Mouse (Mus musculus) thymus, adult 2 months (tissue): ENCODE measurements around the gene Pld5. TPM values are rescaled to one million over a fixed set of nuclear protein-coding genes. Genes with fewer than 3 reads are reported as not detected.

ENCODE experiments used
- DNase-seq: peaks from one replicate; pipeline ENCODE4 v3.0.0; 2021
- H3K27ac ChIP-seq: fragments of 200-500 bp; 2 replicates; pipeline ENCODE4 v1.5.1; 2012; ENCODE audit warnings: low read length, control low read depth; ENCODE audit not compliant: control insufficient read depth, insufficient read depth
- H3K27me3 ChIP-seq: fragments of 200-500 bp; 2 replicates; pipeline ENCODE4 v1.6.1; 2012; ENCODE audit warnings: mild to moderate bottlenecking, low read length, moderate library complexity, mixed read lengths; ENCODE audit not compliant: control insufficient read depth, insufficient read depth
- H3K36me3 ChIP-seq: fragments of 200-500 bp; 2 replicates; pipeline ENCODE4 v1.6.1; 2012; ENCODE audit warnings: mild to moderate bottlenecking, low read length, moderate library complexity; ENCODE audit not compliant: control insufficient read depth, insufficient read depth
- H3K4me1 ChIP-seq: fragments of 200-500 bp; replicated peaks from 2 replicates; pipeline ENCODE4 v1.6.1; 2012; ENCODE audit warnings: low read length; ENCODE audit not compliant: control insufficient read depth, insufficient read depth
- H3K4me3 ChIP-seq: fragments of 200-500 bp; 2 replicates; pipeline ENCODE4 v1.5.1; 2012; ENCODE audit warnings: mild to moderate bottlenecking, low read length, control low read depth, moderate library complexity; ENCODE audit not compliant: control insufficient read depth, insufficient read depth
- CTCF ChIP-seq: fragments of 200-500 bp; IDR thresholded peaks from 2 replicates; pipeline ENCODE4 v1.5.1; 2012; ENCODE audit warnings: mild to moderate bottlenecking, control low read depth, low read length, moderate library complexity, borderline replicate concordance; ENCODE audit not compliant: control insufficient read depth, poor library complexity, insufficient read depth; ENCODE audit errors: extremely low read depth
- POLR2A ChIP-seq: fragments of 200-500 bp; IDR thresholded peaks from 2 replicates; pipeline ENCODE4 v1.6.1; 2012; ENCODE audit warnings: mild to moderate bottlenecking, low read length, control low read depth, moderate library complexity; ENCODE audit not compliant: control insufficient read depth, poor library complexity, insufficient read depth; ENCODE audit errors: extremely low read depth
- WGBS: fragments of 180-500 bp; shearing (Covaris S2); methylation state at CpG from one replicate; pipeline ENCODE4 v1.1.7; 2018; 5-methylcytosine and 5-hydroxymethylcytosine counted together
- polyA plus RNA-seq: library from polyadenylated mRNA; depleted of rRNA; stranded (reverse); fragments of >200 nt; gene quantifications from 2 replicates; pipeline ENCODE4 v1.2.3, GENCODE M21; 2012

The Pld5 gene
- polyA plus RNA-seq, 1 experiment: 0.08 TPM

DNA sequence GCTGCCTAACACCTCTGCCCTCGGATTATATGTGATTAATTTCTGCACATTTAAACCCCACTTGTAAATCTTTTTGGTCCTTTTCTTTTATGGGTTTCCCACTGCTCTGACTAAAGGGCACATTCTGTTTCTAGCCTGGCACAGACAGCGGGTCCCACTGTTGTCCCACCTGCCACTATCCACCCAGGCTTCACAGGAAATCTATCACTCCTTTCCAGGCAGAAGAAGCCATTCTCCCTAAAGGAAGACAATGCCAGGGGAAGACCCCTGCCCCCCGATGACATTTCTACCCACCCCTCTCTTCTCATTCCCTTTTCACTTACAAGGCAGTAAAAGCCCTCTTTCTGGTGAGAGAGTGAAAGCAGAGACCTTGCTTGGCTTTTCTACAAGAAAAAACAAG is 259.0 kb downstream of the Pld5 start:
- WGBS: 63% methylated on average over 3 of the region's 3 CpGs
- Histone ChIP-seq H3K27ac (no peak overlapping the region), H3K27me3 (no peaks in the 10 kb centered on the region), H3K4me3 (no peak overlapping the region), H3K4me1 (no peaks in the 10 kb centered on the region), H3K36me3 (no peaks in the 10 kb centered on the region)
- no peak for DNase-seq
- TF ChIP-seq CTCF: no peak
- TF ChIP-seq POLR2A: no peak

DNA sequence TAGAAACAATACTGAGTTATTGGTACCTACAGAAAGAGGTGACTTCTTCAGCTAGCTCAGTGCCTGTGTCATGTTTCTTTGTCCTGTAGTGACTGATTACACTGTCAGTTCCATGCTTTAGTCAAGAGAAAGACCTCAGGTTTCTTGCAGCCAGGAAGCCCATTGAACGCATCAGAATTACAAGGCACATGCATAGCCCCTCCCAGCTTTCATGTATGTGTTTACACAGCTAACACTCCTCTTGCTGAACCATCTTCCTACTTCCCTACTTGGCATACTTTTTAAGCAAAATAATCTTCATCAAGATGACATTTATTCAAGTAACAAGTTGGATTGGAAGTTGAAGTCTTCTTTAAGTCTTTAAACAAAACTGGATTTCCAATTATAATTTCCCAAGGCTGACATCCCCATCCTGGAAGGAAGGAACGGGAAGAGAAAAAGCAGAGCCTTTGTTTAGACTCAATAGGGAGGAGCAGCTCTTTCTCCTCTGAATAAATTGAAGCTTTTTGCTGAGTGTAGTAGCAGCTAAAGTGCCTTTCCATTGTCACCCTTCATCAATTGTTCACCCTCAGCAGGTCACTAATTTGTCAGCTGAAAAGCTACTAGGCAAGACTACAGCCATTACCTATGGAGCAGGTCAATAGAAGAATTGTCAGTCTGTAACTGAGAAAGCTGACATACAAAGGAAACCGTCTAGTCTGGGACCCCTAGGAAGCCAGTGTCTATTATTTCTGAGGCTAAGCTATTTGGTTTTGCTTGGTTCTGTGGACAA is 261.4 kb downstream of the Pld5 start:
- Histone ChIP-seq H3K27me3 (no peaks in the 10 kb centered on the region), H3K4me1 (no peaks in the 10 kb centered on the region), H3K27ac (no peak overlapping the region), H3K36me3 (no peaks in the 10 kb centered on the region), H3K4me3 (no peak overlapping the region)
- no peak for TF ChIP-seq CTCF
- no peak for TF ChIP-seq POLR2A
- no peak for DNase-seq
- WGBS: 92% methylated on average over 3 of the region's 3 CpGs

DNA sequence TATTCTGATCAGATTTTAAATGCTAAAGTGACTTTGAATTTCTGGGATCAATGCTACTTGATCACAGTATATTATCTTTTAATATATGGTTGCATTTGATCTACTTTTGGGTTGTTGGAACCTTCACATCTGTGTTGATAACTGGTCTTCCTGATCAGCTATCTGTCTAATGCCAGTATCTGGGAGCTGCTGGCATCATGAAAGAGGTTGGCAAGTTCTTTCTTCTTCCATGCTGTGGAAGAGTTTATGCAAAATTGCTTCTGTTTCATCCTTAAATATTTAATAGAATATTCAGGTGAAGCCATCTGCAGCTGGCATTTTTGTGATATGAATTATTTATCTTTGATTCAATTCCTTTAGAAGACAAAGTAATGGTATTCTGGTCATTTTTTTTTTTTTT is 263.6 kb downstream of the Pld5 start:
- TF ChIP-seq CTCF: no peak
- no peak for TF ChIP-seq POLR2A
- Histone ChIP-seq H3K4me1 (no peaks in the 10 kb centered on the region), H3K36me3 (no peaks in the 10 kb centered on the region), H3K27ac (no peak overlapping the region), H3K4me3 (no peak overlapping the region), H3K27me3 (no peaks in the 10 kb centered on the region)
- no peak for DNase-seq

DNA sequence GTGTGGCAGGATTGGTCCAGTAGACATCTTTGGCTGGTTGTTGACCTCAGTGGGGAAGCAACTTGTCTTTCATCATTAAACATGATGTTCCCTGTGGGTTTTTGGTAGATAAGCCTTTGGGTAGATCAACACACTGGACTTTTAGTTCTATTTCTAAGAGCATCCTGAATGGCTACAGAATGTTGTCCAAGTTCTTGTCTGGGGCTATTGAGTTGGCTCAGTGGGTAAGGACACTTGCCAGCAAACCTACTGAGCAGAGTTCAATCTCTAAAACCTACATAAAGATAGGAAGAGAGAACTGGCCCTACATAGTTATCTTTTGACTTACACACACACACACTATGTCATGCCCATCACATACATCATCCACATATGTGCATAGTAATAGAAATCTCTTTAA is 264.0 kb downstream of the Pld5 start:
- Histone ChIP-seq H3K36me3 (no peaks in the 10 kb centered on the region), H3K27me3 (no peaks in the 10 kb centered on the region), H3K4me1 (no peaks in the 10 kb centered on the region), H3K4me3 (no peak overlapping the region), H3K27ac (no peak overlapping the region)
- no peak for TF ChIP-seq CTCF
- no peak for TF ChIP-seq POLR2A
- no peak for DNase-seq

DNA sequence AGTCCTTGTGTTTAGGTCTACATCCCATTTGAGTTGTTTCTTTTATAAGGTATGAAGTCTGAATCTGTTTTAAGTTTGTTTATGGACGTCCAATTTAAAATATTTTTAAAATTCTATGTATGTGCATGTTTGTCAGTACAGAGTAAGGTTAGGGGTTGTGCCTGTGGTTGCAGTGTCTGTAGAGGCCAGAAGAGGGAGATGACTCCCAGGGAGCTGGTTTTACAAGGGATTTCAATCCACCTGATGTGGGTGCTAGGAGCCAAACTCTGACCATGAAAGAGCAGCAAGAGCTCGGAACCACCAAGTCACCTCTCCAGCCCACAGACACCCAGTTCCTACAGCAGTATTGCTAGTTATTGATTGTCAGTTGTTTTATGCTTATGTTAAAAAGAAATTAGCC is 266.7 kb downstream of the Pld5 start:
- TF ChIP-seq POLR2A (no peak), CTCF (no peak)
- Histone ChIP-seq H3K4me1 (no peaks in the 10 kb centered on the region), H3K27me3 (no peaks in the 10 kb centered on the region), H3K27ac (no peak overlapping the region), H3K4me3 (no peak overlapping the region), H3K36me3 (no peaks in the 10 kb centered on the region)
- no peak for DNase-seq
- 92% methylated on average over 2 of the region's 2 CpGs for WGBS

DNA sequence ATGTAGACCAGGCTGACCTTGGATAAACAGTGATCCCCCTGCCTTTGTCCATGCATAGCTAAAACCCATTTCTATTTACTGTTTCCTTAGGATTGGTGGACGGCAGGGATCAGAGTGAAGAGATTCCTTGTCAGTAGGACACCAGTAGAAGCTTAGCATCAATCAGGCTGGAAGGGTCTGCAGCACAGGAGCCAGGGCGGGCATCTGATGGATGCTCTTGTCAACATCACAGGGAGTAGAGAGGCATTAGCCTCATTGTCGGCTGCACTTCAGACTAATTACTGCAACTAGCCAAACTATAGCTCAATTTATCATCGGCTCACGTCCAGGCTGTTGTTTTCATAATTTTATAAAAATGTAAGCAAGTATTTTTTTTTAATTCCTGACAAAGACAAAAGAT is 274.5 kb downstream of the Pld5 start:
- Histone ChIP-seq H3K27me3 (no peaks in the 10 kb centered on the region), H3K4me1 (no peaks in the 10 kb centered on the region), H3K27ac (no peak overlapping the region), H3K4me3 (no peak overlapping the region), H3K36me3 (no peaks in the 10 kb centered on the region)
- TF ChIP-seq CTCF (no peak), POLR2A (no peak)
- 88% methylated on average over 5 of the region's 5 CpGs for WGBS
- DNase-seq: no peak
